Mouse (Mus musculus) lung, embryonic 16.5 days (tissue): ENCODE data around the gene Gm49396. TPM values are rescaled to one million over a fixed set of nuclear protein-coding genes. Genes with fewer than 3 reads are reported as not detected.

Experiments
- ATAC-seq: fragments of 200-750 bp; cut with Nextera tagmentation; 2 replicates; pipeline ENCODE4 v1.8.0; 2017; ENCODE audit warnings: low read depth, mild to moderate bottlenecking, moderate library complexity
- H3K27ac ChIP-seq: fragments of 300-500 bp; sonication (generic); 2 replicates; pipeline ENCODE4 v1.5.1; 2014; ENCODE audit warnings: mild to moderate bottlenecking, control low read depth, low read length
- H3K27me3 ChIP-seq: fragments of 300-500 bp; sonication (generic); 2 replicates; pipeline ENCODE4 v1.6.1; 2014; ENCODE audit warnings: low read depth, low read length, mixed read lengths; ENCODE audit not compliant: control insufficient read depth, insufficient read depth
- H3K36me3 ChIP-seq: fragments of 300-500 bp; sonication (generic); 2 replicates; pipeline ENCODE4 v1.6.1; 2014; ENCODE audit warnings: low read length; ENCODE audit not compliant: control insufficient read depth, insufficient read depth
- H3K4me1 ChIP-seq: fragments of 300-500 bp; sonication (generic); replicated peaks from 2 replicates; pipeline ENCODE4 v1.6.1; 2014; ENCODE audit warnings: low read length, mixed read lengths; ENCODE audit not compliant: control insufficient read depth, insufficient read depth
- H3K4me2 ChIP-seq: fragments of 300-500 bp; sonication (generic); 2 replicates; pipeline ENCODE4 v1.6.1; 2014; ENCODE audit warnings: low read depth, low read length, control low read depth
- H3K4me3 ChIP-seq: fragments of 300-500 bp; sonication (generic); 2 replicates; pipeline ENCODE4 v1.5.1; 2014; ENCODE audit warnings: mild to moderate bottlenecking, low read length, control low read depth
- H3K9ac ChIP-seq: fragments of 300-500 bp; sonication (generic); 2 replicates; pipeline ENCODE4 v1.6.1; 2014; ENCODE audit warnings: low read length, control low read depth
- H3K9me3 ChIP-seq: fragments of 300-500 bp; sonication (generic); 2 replicates; pipeline ENCODE4 v1.6.1; 2016; ENCODE audit warnings: low read length; ENCODE audit not compliant: control insufficient read depth
- WGBS: fragments of 180-500 bp; shearing (Covaris S2); extraction: QIAGEN DNeasy Blood & Tissue Kit; methylation state at CpG from one replicate; pipeline ENCODE4 v1.1.7; 2014; 5-methylcytosine and 5-hydroxymethylcytosine counted together
- polyA plus RNA-seq: library from polyadenylated mRNA; unstranded; fragments of >200 nt; fragmentation: Nextera tagmentation; extraction: Ambion mirVana; gene quantifications from 2 replicates; pipeline ENCODE4 v1.2.1, GENCODE M21; 2015

The Gm49396 gene
- polyA plus RNA-seq, 1 experiment from 2014 or later = 14.3 TPM

DNA sequence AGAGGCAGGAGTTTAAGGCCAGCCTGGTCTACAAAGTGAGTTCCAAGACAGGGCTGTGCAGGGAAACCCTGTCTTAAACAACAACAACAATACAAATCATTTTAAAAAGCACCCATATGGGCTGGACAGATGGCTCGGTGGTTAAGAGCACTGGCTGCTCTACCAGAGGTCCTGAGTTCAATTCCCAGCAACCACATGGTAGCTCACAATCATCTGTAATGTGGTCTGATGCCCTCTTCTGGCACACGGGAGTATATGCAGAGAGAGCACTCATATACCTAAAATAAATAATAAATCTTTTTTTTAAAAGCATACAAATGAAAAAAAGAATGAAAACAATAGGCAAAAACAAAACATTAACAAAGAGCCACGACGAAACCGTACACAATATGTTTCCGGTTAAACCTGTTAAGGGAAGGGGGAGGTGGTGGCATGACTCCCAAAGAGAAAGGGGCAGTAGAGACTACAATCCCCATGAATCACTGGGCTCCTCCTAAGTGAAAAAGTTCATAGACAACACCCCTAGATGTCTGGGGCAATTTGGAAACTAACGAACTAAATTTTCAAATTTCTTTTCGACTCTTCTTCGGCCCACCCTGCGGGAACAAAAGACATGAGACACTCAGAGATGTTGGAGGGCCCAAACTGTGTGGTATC is 11.6 kb upstream of the Gm49396 start:
- H3K9ac ChIP-seq = peak overlapping the region; percentile 83
- peaks cover 9% of the 10 kb centered on the region; the same call in 1 of the 2 replicates for H3K4me1 ChIP-seq
- no peaks in the 10 kb centered on the region for H3K27me3 ChIP-seq
- H3K4me2 ChIP-seq = peak overlapping the region; percentile 45
- H3K9me3 ChIP-seq = no peaks in the 10 kb centered on the region
- H3K4me3 ChIP-seq = peak overlapping the region; percentile 80
- peaks cover 14% of the 10 kb centered on the region for H3K36me3 ChIP-seq
- peak; percentile 65 for ATAC-seq
- 2% methylated on average over 10 of the region's 10 CpGs for WGBS
- H3K27ac ChIP-seq = peak overlapping the region; percentile 99

DNA sequence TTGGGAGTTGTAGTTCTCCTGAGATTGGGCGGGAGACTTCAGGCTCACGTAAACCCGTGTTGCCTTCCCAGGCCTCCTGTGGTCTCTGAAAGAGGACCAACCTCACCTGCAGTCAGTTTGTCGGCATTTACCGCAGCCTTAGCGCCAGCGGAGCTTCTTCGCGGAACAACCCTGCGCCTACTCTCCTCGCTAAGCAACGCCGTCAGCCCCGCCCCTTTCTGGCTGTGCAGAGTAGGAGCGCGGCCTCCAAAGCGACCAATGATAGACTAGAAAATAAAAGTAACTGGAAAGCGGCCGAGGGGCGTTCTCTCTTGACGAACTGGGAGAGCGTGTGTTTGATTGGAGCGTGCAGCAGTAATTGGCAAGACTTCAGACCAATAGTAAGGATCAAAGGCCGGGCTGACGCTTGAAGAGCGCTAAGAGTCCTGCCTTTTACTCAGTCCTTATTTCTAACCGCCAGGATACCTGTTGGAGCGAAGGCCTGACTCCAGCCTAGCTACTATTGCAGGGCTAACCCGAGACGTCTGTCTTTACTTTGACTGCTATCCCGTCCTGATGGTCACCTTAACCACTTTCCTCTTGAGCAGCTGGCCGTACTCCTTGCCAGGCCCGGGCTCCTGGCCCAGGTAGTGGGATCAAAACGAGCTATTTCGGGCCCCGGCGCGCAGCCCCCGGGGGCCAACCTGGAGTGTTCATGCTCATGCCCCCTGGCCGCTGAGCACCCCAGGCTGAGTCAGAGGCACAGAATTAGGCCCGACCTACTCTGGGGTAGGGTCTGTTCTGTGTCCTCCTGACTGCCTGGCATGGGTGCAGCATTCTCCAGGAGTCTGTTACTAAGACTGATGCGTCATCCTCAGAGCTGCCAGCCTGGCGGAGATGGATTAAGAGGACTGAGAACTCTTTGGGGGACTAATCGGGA is 10.8 kb upstream of the Gm49396 start, which contains the start of the genes Hspb6 and Proser3:
TSS of gene Hspb6 (plus strand) at position 77 of the 919 bp plus-strand sequence.
TSS of gene Proser3 (minus strand) at position 198 of the 919 bp plus-strand sequence.
- H3K4me3 ChIP-seq = peak within 1 kb of the TSS; percentile 80
- no peaks in the 10 kb centered on the region for H3K9me3 ChIP-seq
- ATAC-seq = peak; percentile 96
- peaks cover 9% of the 10 kb centered on the region; the same call in 1 of the 2 replicates for H3K4me1 ChIP-seq
- peaks cover 22% of the 10 kb centered on the region for H3K36me3 ChIP-seq
- H3K27me3 ChIP-seq = no peaks in the 10 kb centered on the region
- WGBS = under 1% methylated on average over 44 of the region's 44 CpGs
- peak within 1 kb of the TSS; percentile 83 for H3K4me2 ChIP-seq
- H3K9ac ChIP-seq = peak within 1 kb of the TSS; percentile 92
- peak within 1 kb of the TSS; percentile 99 for H3K27ac ChIP-seq

GRCm38 (mm10) chr7:30553021-30553589 is 10.0 kb upstream of the Gm49396 start:
- ATAC-seq = peak; percentile 11; the same call in 1 of the 2 replicates
- Histone ChIP-seq H3K27ac (peak overlapping the region; percentile 97), H3K4me3 (peak overlapping the region; percentile 80), H3K4me1 (peaks cover 10% of the 10 kb centered on the region), H3K36me3 (peaks cover 19% of the 10 kb centered on the region), H3K9me3 (no peaks in the 10 kb centered on the region), H3K9ac (peak overlapping the region; percentile 92), H3K27me3 (no peaks in the 10 kb centered on the region), H3K4me2 (peak overlapping the region; percentile 83)
- 2% methylated on average over 23 of the region's 23 CpGs for WGBS

DNA sequence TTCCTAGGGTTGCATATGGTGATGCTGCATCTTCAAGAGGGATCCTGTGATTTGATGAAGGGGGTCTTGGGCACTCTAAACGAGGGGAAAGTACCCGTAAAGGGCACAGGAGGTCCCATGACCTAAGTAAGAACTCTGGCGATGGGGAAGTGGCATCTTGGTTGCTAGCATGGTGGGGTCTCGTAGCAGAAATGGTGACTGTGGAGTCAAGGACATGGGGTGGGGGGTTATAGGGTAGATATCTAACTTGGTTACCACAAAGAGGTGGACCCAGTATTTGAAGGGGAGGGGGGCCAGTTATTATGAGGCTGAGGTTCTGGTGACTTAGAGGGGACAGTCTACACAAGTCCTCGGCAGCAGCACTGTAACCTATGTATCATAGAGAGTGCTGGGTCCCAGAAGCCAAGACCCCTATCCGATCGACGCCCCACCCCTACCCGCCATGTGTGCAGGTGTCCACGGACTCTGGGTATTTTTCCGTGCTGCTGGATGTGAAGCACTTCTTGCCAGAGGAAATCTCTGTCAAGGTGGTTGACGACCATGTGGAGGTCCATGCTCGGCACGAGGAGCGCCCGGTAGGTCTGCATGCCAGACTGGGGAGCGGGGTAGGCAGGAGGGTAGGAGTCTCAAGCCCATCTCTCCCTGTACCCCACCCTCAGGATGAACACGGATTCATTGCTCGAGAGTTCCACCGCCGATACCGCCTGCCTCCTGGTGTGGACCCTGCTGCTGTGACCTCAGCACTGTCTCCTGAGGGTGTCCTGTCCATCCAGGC is 9.1 kb upstream of the Gm49396 start:
- Histone ChIP-seq H3K36me3 (peaks cover 19% of the 10 kb centered on the region), H3K9me3 (no peaks in the 10 kb centered on the region), H3K4me1 (peaks cover 17% of the 10 kb centered on the region), H3K9ac (peak overlapping the region; percentile 92), H3K4me2 (peak overlapping the region; percentile 83), H3K27me3 (no peaks in the 10 kb centered on the region), H3K27ac (no peak overlapping the region; the same call in 1 of the 2 replicates), H3K4me3 (peak overlapping the region; percentile 80)
- WGBS = 82% methylated on average over 22 of the region's 22 CpGs
- no peak for ATAC-seq

GRCm38 (mm10) chr7:30556894-30557536 is 6.1 kb upstream of the Gm49396 start:
- H3K27ac ChIP-seq = no peak overlapping the region
- peaks cover 19% of the 10 kb centered on the region for H3K36me3 ChIP-seq
- H3K4me3 ChIP-seq = no peak overlapping the region
- no peaks in the 10 kb centered on the region for H3K27me3 ChIP-seq
- ATAC-seq = no peak
- no peak overlapping the region for H3K9ac ChIP-seq
- peaks cover 17% of the 10 kb centered on the region for H3K4me1 ChIP-seq
- H3K4me2 ChIP-seq = no peak overlapping the region
- no peaks in the 10 kb centered on the region for H3K9me3 ChIP-seq
- WGBS = 94% methylated on average over 18 of the region's 18 CpGs

DNA sequence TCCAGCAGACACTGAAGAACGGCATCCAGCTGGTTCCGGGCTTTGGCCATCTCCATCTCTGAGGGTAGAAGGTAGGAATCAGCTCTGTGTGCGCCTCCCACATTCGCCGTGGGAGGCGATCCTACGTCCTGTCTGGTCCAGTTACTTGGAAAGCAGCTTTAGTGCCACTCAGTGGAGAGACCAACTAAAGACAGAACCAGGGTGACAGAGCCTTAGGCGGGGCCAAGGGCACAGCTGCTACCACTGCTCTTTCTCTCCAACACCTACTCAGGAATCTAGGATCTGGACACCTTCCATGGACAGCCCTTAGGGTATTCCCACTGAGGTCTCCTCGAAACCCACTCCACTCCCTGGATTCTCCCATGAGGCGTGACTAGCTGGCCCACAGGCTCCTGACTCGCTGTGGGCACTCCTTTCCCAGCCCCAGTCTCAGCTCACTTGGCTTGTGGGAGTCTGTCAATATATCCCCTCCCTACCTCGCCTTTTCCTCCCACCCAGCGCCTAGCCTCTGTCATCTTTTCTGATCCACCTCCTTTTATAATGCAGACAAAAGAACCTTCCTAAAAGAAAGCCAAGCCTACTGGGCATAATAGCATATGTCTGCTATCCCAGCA is 5.1 kb upstream of the Gm49396 start:
- H3K27me3 ChIP-seq = no peaks in the 10 kb centered on the region
- WGBS = 86% methylated on average over 13 of the region's 13 CpGs
- no peak overlapping the region; the same call in 1 of the 2 replicates for H3K4me3 ChIP-seq
- no peak for ATAC-seq
- peak overlapping the region; percentile 83; the same call in 1 of the 2 replicates for H3K9ac ChIP-seq
- H3K9me3 ChIP-seq = no peaks in the 10 kb centered on the region
- peaks cover 18% of the 10 kb centered on the region for H3K4me1 ChIP-seq
- peaks cover 19% of the 10 kb centered on the region for H3K36me3 ChIP-seq
- H3K4me2 ChIP-seq = peak overlapping the region; percentile 94
- H3K27ac ChIP-seq = no peak overlapping the region

- H3K27ac ChIP-seq = peak overlapping the region; percentile 44; the same call in 1 of the 2 replicates
- no peaks in the 10 kb centered on the region for H3K27me3 ChIP-seq
- H3K4me1 ChIP-seq = peaks cover 11% of the 10 kb centered on the region
- H3K9ac ChIP-seq = peak overlapping the region; percentile 83
- 12% methylated on average over 12 of the region's 12 CpGs for WGBS
- peaks cover 19% of the 10 kb centered on the region for H3K36me3 ChIP-seq
- peak overlapping the region; percentile 71 for H3K4me3 ChIP-seq
- no peak for ATAC-seq
- H3K9me3 ChIP-seq = no peaks in the 10 kb centered on the region
- peak overlapping the region; percentile 94 for H3K4me2 ChIP-seq
These were observed 4.3 kb upstream of the Gm49396 start for GRCm38 (mm10) chr7:30558656-30559442.
